Mouse (Mus musculus) lung, adult 10 weeks (tissue): Measurements from ENCODE around the gene Rhox13. TPM values are rescaled to one million over a fixed set of nuclear protein-coding genes. Genes with fewer than 3 reads are reported as not detected.

Experiments
- polyA plus RNA-seq: library from polyadenylated mRNA; stranded (reverse); fragments of 350-450 nt; fragmentation: Illumina TruSeq; extraction: RNeasy Lipid Tissue Mini Kit (QIAGEN cat#74804); gene quantifications from one replicate; pipeline ENCODE4 v1.2.3, GENCODE M21; 2014; ENCODE audit warnings: low read depth, low replicate concordance; ENCODE audit not compliant: insufficient read depth

The Rhox13 gene
- not detected for polyA plus RNA-seq

DNA sequence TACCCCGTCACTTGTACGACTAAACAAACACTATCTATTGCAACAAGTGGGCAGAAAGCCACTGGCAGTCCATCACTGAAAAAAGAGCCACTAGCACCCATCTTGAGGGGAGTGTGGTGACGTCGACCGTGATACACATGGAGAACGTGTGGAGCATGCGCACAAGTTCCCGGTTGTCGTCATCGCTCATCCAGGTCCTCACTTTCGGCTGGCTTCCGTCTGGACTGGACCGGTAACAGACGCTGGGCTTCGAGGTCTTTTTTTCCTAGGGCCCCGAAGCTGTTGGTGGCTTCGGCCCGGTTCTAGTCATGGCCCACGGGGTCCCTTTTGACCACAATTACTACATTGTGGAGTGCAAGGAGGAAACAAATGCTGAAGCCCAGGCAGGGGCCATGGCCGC, at the start of gene Rhox13:
Gene Rhox13 (plus strand): TSS at position 238 of the 400 bp plus-strand sequence.

DNA sequence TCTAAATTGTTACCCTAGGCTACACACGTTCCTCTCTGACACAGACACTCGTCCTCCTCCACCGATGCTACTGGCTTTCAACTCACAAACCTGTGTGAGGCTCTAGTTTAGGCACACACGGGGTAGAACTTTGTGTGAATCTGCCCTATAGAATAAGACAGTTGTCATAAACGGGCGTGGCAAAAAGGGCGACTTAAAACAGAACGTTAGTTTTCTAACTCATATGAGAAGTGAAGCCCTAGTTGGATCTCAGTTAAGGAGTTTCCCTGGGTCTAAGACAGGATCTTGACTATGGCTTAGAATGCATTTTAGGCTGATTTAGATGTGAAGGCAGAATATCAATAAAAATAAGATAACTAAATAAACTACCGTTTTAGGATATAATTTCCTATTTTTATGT, 36.0 kb upstream of the Rhox13 start, which contains the start of gene Rhox11:
Gene Rhox11 (minus strand): TSS at position 101 of the 400 bp plus-strand sequence.

DNA sequence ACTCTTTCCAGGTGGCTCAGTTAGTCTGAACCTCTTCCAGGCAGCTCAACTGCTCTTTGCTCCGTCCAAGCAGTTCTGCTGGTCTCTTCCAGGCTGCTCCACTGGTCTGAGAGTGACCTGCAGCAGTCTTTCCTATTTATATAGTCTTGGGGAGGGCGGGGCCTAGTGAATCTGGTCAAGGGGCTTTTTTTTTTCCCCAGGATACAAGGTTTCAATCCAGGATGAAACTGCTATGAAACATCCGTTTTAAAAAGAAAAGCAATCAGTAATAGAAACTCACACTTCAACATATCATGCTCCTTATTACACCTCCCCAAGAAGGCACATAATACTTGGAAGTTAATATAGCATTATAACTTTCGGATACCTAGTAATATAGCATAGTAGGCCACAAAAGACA, 10.2 kb upstream of the Rhox13 start, which contains the start of gene Rhox12:
Gene Rhox12 (minus strand): TSS at position 101 of the 400 bp plus-strand sequence.

Other genes starting within 250 kb of the Rhox13 start
- not detected for gene Rhox8, start 242.3 kb upstream of the Rhox13 start, polyA plus RNA-seq
- gene Rhox7b, start 224.0 kb upstream of the Rhox13 start, polyA plus RNA-seq: not detected
- gene Rhox9, start 219.4 kb upstream of the Rhox13 start, polyA plus RNA-seq: not detected
- gene Btg1-ps1, start 102.4 kb upstream of the Rhox13 start, polyA plus RNA-seq: not detected
- gene Btg1-ps2, start 78.1 kb upstream of the Rhox13 start, polyA plus RNA-seq: not detected
- not detected for gene Rhox10, start 54.7 kb upstream of the Rhox13 start, polyA plus RNA-seq
- not detected for gene Rhox11, start 36.1 kb upstream of the Rhox13 start, polyA plus RNA-seq
- gene Rhox12, start 10.3 kb upstream of the Rhox13 start, polyA plus RNA-seq: not detected
- gene Zbtb33, start 68.6 kb downstream of the Rhox13 start, polyA plus RNA-seq: 5.1 TPM
- 0.56 TPM for gene Tmem255a, start 131.2 kb downstream of the Rhox13 start, polyA plus RNA-seq
- not detected for gene Atp1b4, start 195.0 kb downstream of the Rhox13 start, polyA plus RNA-seq